Mouse (Mus musculus) adipocyte (in vitro differentiated cells): ENCODE results near the gene Vps36.
A peak's percentile ranks its signal among the peaks of the same experiment; 100 is the strongest.

Experiments used
- DNase-seq: peaks from one replicate; pipeline ENCODE4 v3.0.0-alpha.2; 2016; ENCODE audit warnings: low spot score

Vps36 gene

DNA sequence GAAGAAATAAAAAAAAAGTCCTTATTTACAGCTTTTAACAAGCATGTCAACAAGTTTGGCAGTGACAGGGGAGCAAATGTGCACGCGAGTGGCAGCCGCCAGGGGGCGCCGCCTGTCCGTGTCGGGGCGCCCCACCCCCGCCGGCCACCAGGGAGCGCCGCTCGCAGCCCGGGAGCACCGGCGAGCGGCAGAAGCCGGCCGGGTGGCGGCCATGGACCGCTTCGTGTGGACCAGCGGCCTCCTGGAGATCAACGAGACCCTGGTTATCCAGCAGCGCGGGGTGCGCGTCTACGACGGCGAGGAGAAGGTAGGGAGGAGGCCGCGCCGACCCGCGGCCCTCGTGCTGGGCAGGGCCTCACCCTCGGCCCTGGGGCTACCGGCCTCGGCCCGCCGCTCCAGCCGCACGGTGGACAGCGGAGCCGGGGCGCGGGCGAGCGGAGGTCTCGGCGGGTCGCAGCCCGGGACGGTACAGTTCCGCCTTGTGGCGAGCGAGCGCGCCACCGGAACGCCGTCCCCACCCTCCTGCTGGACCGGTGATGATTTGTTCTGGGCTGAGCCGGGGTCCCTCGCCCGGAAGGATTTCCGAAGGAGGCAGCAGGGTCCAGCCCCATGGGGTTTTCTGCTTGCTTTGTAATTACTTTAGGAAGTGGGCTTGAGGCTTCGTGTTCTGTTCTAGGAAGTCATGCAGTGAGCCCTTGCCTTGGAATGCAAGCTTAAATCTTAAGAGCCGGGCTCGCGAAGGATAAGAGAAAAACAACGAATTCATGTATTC is at the start of gene Vps36:
TSS of gene Vps36 (plus strand) at position 150 of the 772 bp plus-strand sequence.
- DNase-seq, result peak; percentile 88

DNA sequence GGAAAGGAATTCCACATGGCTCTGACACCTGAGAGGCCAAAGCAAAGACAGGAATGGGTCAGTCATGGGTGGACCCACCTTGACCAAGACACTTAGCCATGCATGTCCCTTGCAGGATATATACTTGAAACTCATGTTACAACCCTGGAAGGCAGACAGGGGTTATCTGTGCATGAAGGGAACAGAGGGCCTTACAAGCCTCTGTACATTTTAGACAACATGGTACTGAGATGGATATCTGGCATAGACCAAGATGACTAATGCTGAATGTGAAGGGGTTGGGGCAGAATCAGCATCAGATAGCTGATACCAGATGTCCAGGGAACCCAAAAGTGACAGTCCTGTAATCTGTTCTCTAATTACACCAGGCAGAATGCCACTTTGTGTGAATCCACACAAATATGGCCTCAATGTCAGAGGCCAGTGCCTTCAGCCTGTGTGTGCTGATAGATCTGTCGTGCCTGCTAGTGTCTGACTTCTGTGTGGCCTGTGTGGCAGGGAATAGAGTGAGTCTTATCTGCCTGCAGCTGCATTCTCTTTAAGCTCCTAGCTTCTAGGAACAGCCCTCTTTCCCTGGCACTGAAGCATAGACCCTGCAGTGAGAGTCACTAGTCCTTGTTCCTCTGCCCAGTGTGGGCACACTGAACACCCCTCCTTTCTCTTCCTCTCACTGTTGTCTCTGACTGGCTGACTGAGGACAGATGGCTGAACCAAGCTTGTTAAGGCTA is 48.7 kb upstream of the Vps36 start:
- no peak for DNase-seq

DNA sequence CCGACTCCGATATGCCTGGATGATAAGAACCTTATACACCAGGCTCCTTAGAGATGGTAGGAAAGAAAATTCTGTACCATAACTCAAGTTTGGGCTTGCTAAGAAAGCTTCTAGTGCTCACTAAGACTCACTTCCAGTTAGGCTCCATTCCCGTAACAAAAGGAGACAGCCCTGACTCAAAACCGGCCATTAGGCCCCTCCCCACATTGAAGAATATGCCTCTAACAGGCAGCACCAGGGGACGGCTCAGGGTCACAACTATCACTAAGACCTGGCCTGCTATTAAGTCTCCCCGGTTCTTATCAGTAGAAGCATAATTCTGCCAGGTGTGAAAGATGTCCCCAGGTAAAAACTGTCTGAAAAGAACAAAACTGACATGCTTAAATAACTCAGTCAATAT is 46.8 kb upstream of the Vps36 start:
- no peak for DNase-seq

DNA sequence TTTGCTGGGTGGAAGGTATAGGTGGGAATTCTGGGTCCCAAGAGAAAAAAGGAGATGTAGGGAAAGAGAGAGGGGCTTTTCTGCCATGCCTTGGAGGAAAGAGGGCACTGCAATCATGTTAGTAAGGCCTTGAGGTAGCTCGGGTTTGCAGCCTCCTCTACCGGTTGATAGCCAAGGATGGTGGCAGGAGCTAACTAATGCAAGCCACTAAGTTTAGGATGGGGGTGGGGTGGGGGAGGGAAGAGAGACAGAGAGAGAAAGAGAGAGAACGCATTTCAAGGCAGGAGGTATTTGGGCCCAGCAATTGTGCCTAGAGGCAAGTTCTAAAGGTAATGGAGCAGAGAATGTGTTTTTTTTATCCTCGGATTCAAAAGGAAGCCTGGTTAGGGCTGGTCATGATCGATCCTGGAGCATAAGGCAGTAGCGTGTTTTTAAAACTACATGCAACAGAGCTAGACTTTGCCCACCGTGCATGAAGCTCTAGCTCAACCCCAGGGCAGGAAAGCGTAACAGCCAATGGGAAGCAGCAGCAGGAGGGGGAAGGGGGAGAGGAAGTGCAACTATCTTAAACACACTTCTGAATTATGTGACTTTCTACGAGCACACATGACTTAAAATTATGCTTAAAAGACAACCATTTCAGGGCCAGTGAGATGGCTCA is 44.8 kb upstream of the Vps36 start:
- no peak for DNase-seq

DNA sequence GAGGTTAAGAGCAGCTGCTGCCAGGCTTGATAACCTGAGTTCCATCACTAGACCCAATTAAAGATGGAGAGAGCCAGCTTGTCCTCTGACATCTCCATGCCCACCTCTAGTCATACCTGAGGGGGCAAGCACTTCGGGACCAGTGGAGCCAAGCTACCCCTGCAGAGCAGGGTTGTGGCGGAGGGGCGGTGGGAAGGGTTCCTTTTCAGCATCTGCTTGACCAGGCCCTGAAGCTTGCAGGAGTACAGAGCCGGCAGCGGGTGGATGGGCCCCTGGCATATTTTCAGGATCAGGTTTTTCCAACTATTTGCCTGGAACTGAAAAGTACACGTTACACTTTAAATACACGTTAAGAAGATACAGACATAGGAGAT is 44.3 kb upstream of the Vps36 start:
- no peak for DNase-seq

DNA sequence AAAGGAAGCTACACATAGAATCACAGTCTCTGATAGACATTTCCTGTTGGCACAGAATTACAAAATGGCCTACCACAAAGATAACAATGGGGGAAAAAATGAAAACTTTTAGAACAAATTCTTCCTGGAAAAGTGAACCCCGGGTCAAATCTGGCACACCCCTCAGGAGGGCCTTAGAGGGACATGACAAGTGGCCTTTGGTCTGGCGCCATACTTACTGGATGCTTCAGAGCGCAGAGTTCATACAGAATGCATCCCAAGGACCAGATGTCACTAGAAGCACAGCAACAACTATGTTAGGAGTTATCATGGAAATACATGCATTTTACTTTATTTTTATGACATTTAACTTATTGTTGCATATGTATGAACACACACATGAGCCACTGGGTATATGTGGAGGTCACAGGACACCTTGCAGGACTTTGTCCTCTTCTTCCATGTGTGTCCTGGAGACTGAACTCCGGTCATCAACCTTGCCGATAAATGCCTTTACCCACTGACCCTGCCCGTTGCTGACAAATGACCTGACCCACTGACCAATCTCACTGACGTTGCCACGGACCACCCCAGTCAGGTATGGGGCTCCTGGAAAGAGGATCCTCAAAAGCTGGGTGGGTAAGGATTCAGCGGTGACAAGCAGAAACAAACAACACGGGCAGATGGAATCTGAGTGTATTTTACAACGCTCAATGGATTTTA is 42.8 kb upstream of the Vps36 start:
- no peak for DNase-seq

DNA sequence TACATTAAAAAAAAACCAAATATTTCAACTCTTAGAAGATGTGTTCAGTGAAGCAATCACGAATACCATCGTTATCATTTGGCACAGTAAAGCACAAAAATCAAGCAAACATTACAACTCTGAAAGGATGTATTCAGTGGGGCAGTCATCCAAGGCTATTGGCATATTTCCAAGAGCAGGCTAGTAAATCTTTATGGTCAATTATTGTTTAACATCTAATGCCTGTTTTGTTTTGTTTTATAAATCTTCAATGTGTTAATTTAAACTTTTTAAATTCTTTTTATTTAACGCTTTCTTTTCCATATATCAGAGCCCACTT is 42.3 kb upstream of the Vps36 start:
- no peak for DNase-seq

DNA sequence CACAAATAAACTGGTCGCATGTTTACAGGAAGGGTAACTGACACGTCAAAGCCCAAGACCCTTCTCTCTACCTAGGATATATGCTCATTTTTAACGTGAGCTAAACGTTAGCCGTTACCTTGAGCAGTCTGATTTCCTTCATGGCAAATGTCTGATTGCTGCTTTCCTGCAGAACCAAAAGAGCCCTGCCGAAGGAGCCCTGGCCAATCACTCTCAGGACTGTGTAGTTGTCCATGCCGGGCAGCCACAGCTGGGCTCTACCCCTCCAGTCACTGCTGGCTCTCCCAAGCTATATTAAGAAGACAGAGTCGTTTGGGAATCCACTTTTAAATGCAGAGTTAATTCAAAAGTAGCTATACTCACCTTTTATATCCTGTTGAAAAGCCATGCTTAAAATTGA is 30.4 kb upstream of the Vps36 start:
- DNase-seq, result no peak

DNA sequence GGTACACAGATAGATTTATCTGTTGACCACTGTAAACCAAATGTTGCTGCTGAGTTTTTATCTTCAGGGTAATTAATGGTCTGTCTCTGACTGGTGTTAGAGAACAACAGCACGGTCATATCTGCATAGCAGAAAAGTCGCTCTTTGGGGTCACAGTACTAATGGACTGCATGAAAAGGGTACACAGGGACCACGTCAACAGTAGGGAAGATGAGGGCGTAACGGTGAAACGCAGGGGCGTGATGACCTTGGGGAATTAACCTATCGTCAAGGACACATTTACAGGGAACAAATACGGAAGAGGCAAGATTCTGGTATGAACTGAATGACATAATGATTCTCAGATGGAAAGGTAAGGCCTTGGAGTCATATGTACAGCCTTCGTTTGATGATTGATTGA is 28.2 kb upstream of the Vps36 start:
- no peak for DNase-seq

DNA sequence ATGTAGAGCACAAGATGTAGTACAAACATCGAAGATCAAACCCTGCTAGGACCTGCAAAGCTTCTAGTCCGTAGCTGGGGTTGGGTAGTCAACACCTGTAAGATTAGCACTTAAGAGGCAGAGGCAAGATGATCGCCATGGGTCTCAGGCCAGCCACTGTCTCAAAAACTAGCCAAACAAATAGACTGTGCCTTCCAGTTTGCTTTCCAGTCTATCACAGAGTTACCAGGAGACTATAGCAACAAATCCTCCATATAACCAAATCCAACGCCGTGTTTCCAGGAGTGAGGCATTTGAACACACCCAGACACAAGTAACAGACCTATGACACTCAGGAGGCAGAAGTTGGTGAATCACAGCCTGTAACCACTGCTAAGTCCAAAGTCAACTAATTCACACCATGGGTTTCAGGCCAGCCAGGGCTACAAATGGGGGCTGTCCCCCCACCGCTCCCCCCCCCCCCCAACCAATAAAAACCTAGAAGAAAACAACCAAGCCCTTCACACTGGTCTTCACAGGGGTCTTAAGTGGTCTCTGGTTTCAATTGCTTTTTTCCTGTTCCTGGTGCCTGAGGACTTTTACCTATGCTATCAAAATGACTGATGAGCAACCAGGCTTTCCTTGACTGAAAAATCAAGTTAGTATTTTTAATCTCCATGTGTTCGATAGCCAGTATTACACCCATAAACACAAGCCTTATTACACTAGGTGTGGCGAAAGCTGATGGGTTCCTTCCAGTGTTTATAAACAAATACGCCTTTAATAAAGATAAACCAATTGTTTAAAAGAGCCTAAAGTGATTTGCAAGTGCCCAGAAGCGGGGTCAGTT is 27.1 kb upstream of the Vps36 start:
- no peak for DNase-seq

DNA sequence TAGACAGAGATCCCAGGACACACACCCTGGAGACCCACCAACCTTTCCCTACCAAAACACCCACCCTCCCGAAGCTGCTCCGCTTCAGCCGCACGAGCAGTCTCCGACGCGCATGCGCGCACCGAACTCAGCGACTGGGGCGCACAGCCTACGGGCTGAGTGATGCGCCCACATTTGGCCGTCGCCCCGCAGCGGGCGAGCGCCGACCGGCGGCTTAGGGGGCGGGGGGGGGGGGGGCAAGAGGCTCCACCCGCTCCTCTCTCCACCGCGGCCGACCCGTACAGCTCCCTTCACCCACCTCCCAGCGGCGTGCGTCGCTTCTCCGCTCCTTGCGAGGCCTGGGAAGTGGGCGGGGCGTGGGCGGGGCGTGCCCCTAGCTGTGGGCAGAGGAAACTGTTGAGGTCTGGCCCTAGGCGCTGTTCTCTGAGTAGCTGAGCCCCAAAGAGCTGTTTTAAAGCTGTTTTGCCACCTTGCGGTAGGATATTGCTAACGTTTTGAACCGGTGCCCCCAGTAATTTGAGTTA is 26.5 kb upstream of the Vps36 start, which contains the start of gene Nek3:
TSS of gene Nek3 (minus strand) at position 356 of the 524 bp plus-strand sequence.
- DNase-seq, result peak; percentile 92

DNA sequence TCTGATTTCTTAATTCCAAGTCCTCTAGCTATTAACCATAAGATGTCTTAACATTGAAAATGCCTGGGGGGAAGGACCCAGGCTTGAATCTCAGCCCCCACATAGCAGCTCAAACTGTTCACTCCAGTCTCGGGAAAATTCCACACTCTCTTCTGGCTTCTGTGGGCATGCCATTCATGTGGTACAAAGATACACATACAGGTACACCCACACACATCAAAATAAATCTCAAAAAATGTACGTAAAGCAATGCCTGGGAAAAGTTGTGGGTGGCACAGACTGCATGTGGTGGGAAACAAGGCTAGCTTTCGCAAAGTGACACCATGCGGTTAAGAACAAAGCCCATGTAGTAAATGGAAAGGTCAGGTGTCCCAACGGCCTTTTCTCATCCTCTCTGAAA is 23.4 kb upstream of the Vps36 start:
- no peak for DNase-seq

DNA sequence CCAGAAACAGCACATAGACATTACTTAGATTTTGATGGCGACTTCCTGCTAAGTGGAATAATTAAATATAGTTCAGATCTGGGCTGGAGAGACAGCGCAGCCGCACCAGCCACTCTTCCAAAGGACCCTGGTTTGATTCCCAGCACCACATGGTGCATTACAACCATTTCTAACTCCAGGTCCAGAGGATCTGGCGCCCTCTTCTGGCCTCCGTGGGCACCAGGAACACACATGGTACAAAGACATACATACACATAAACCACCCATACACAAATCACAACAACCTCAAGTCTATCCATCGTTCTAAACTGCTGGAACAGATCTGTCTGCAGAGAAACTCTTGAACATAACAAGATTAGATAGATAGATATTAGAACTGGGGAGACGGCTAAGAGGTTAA is 16.6 kb upstream of the Vps36 start:
- DNase-seq, result no peak

DNA sequence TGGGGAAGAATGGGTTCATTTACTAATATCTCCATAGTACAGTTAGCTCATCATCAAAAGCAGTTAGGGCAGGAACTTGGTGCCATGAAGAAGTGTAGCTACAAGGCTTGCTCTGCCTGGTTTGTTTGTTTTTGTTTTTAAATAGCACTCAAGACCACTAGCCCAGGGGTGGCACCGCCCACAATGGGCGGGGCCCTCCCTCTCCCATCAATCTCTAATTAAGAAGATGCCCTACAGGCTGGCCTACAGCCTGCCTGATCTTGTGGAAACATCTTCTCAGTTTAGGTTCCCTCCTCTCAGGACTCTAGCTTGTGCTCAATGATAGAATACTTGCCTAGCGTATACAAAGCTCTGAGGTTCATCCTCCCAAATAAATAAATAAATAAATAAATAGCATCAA is 7.7 kb upstream of the Vps36 start:
- no peak for DNase-seq

DNA sequence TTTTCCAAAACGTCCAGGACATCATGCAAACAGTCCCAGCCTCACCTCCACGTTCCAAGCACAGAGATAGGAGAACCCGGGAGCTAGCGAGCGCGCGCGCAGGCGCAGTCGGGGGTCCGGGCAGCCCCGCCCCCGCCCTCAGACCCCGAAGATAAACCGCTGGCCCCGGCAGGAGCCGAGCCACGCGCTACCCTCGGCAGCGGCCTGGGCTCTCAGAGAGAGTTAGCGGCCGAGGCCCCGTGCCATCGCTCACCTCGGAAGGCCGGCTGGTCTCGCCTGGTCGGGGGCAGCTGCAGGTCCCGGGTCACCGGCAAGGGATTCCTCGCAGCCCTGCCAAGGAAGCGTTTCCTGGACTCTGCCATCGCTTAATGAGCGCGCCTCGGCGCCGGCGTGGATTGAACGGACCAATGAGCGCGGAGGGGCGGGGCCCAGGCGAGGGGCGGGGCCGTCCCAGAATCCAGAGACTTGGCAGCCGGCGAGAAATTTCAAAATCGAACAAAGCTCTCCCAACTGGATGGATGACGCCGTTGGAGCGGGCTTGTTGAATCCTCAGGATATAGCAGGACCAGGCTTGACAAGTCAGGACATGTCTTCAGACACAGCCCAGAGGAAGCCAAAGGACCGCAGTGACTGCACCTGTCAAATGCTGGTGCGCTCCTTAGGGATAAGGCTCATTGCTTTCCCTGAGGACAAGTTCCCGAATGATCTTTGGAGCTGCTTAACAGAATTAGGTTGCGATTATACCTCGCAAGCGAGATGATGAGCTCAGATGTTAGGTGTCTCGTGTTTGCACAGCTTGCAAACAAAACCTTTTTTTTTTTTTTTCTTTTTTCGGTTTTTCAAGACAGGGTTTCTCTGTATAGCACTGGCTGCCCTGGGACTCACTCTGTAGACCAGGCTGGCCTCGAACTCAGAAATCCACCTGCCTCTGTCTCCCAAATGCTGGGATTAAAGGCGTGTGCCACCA is 6.9 kb upstream of the Vps36 start, which contains the start of gene Ckap2:
TSS of gene Ckap2 (minus strand) at position 389 of the 967 bp plus-strand sequence.
- DNase-seq, result peak; percentile 94

DNA sequence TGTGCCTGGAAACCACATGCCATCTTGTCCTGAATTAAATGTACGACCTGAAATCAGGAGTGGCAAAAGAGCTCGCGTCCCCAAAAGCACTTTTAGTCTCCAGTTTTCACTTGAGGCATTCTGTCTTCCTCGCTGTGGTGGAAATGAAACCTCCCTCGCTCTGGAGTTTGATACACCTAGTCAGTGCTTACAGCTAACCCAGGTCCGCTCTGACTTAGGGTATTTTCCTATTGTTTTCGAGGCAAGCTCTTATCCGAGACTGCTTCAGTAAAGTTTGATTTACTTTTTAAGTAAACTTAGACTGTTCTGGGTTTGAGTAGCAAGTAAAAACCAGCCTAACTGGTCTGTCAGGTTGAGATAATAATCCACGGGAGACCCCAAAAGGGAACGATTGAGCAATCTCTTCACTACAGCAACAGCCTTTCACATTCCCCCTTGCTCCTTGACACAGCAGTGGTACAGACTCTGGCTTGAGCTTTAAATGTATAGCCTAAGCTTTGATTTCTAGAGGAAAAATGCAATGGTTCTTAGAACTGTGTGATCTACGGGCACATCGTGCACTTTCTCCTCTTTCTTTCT is 912 bp downstream of the Vps36 start:
- DNase-seq, result peak; percentile 64

DNA sequence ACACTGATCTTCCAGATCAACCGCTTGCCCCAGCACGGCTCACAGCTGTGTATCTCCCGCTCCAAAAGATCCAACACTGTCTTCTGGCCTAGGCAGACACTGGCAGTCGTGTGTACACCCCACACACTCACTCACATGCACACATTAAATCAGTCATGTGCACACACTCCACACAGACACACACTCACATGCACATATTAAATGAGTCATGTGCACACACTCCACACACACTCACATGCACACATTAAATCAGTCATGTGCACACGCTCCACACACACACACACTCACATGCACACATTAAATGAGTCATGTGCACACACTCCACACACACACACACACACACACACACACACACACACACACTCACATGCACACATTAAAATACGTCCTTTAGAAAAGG is 5.3 kb downstream of the Vps36 start:
- DNase-seq, result no peak

DNA sequence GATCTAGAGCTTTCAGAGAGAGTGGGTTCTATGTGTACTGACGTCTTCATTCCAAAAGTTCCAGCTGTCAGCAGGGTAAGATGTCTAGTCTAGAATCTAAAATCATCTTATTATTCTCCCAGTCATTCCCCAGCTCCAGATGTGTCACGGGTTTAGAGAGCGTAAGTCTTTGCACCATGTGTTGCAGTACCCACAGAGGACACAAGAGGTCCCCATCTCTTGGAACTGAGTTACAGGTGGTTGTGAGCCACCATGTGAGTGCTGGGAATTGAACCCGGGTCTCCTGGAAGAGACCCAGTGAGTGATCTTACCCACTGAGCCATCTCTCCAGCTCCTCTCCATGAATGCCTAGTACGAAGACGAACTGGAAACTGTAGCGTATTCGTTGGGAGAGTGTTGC is 6.9 kb downstream of the Vps36 start:
- DNase-seq, result no peak

DNA sequence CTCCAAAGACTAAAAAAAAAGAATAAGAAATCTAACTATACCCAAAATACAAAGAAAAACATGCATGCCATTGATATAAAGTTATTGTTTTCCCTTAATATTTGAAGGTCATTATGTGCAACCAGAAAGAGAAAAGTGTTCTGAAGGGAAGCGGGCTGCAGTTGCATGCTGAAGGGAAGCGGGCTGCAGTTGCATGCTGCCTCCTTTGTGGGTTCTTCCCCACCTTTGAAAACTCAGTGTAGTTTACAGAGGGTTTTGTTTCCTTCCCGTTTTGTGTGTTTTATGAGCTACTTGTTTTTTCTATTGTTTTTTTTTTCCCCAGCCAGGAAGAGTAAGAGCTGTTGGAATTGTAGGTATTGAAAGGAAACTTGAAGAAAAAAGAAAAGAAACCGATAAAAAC is 14.9 kb downstream of the Vps36 start:
- no peak for DNase-seq

DNA sequence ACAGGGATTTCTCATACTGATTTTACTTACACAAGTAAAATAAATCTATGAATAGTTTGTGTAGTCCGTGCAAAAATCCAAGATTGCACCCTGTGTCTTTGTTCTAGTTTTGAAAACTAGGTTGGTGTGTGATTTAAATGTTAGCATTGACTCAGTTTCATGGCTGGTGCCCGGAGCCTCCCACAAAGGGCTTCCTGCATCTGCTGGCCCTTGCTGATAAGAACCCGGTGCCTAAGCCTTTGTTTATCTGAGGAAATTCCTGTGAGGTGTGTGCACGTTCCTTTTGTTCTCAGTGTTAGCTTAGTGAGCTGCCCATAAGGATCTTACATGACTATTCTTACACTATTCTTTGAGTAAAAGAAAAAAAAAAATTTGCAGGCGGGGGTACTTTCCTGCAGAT is 16.4 kb downstream of the Vps36 start:
- no peak for DNase-seq
